Mouse (Mus musculus): ENCODE results near the gene Tfap2d.

- TF ChIP-seq ZC3H11A (IDR thresholded peaks at IDR 0.05; ENCODE audit: borderline replicate concordance, low read depth, low read length) (no peak), MAFK (IDR thresholded peaks at IDR 0.05; ENCODE audit: insufficient read depth, low read depth, low read length) (no peak), HCFC1 (IDR thresholded peaks at IDR 0.05; ENCODE audit: borderline replicate concordance, insufficient read depth, low read length) (no peak), ZNF384 (IDR thresholded peaks at IDR 0.05; ENCODE audit: low read depth, low read length) (no peak)
Observed at GRCm38 (mm10) chr1:19104143-19104857, 1.5 kb downstream of the Tfap2d start.

All from ES-E14 (cell line).